ENCODE assay signal across 10 mouse cellular contexts in genomic region chr4:123991223-123991622, GRCm38 (mm10).
DNase-seq lines count a peak whose midpoint lies in the region; ATAC-seq and TF ChIP-seq lines count a peak whose summit lies in the region.
"Had no signal": no experiment of that assay in that cellular context is flagged by ENCODE, and none has a peak within 500 bp of the region (broad histone marks: within the 10 kb centered on the region; RNA-seq: fewer than 3 reads in every experiment).

No protein-coding gene starts in this region.

- H3K4me1 ChIP-seq in forebrain, embryonic 14.5 days (ENCODE audit: control insufficient read depth, insufficient read depth, low read length), result peaks cover 15% of the 10 kb centered on the region
- H3K4me1 ChIP-seq in liver, embryonic 11.5 days (replicated peaks; ENCODE audit: control insufficient read depth, insufficient read depth, low read length), result no peaks in the 10 kb centered on the region
- H3K4me1 ChIP-seq in neural tube, embryonic 15.5 days, result peaks cover 15% of the 10 kb centered on the region

- H3K4me3 ChIP-seq in left cerebral cortex, adult 2 months, result peak overlapping the region; percentile 29
- peak overlapping the region; percentile 20 for H3K4me3 ChIP-seq in forebrain, embryonic 14.5 days (ENCODE audit: low read depth, low read length)
- peak overlapping the region; percentile 20 for H3K4me3 ChIP-seq in liver, embryonic 11.5 days (ENCODE audit: low read depth, low read length)
- H3K4me3 ChIP-seq in neural tube, embryonic 15.5 days (replicated peaks), result peak overlapping the region; percentile 30

- TF ChIP-seq CTCF in left cerebral cortex, adult 2 months (IDR thresholded peaks at IDR 0.05), result no peak

- peak; percentile 6; the same call in 1 of the 2 replicates for ATAC-seq in forebrain, embryonic 14.5 days
- ATAC-seq in liver, embryonic 11.5 days (replicated peaks; ENCODE audit: low FRiP score), result no peak
- ATAC-seq in neural tube, embryonic 15.5 days (ENCODE audit: low FRiP score), result no peak
- ATAC-seq in inflammation-experienced regulatory T-cells, adult 6 months, result no peak
- no peak for ATAC-seq in erythroblast, adult 5-6 weeks (replicated peaks; ENCODE audit: low FRiP score, poor library complexity, severe bottlenecking)
- ATAC-seq in megakaryocyte, adult 5-6 weeks (ENCODE audit: poor library complexity, severe bottlenecking), result no peak

- H3K4me2 ChIP-seq in forebrain, embryonic 14.5 days (ENCODE audit: low read length), result peak overlapping the region; percentile 61
- peak overlapping the region; percentile 52 for H3K4me2 ChIP-seq in liver, embryonic 11.5 days
- H3K4me2 ChIP-seq in neural tube, embryonic 15.5 days, result peak overlapping the region; percentile 71

- no peak overlapping the region for H3K27ac ChIP-seq in left cerebral cortex, adult 2 months
- H3K27ac ChIP-seq in forebrain, embryonic 14.5 days (ENCODE audit: low read depth, low read length), result no peak overlapping the region
- no peak overlapping the region for H3K27ac ChIP-seq in liver, embryonic 11.5 days (ENCODE audit: low read depth, low read length)
- H3K27ac ChIP-seq in neural tube, embryonic 15.5 days (replicated peaks), result no peak overlapping the region

- WGBS in forebrain, embryonic 14.5 days, result 21% methylated on average over 10 of the region's 10 CpGs
- WGBS in liver, embryonic 11.5 days, result 13% methylated on average over 10 of the region's 10 CpGs
- WGBS in neural tube, embryonic 15.5 days, result 11% methylated on average over 10 of the region's 10 CpGs

- H3K9ac ChIP-seq in forebrain, embryonic 14.5 days (ENCODE audit: low read length), result peak overlapping the region; percentile 51; the same call in 1 of the 2 replicates
- no peak overlapping the region for H3K9ac ChIP-seq in liver, embryonic 11.5 days (ENCODE audit: low read depth, low read length)
- 0 out of 2 replicates have a peak overlapping the region, but pooled peaks have one; percentile 14 for H3K9ac ChIP-seq in neural tube, embryonic 15.5 days (replicated peaks)

- H3K36me3 ChIP-seq in forebrain, embryonic 14.5 days (ENCODE audit: control insufficient read depth, insufficient read depth, low read length), result no peaks in the 10 kb centered on the region
- H3K36me3 ChIP-seq in liver, embryonic 11.5 days (ENCODE audit: control insufficient read depth, insufficient read depth, low read length), result no peaks in the 10 kb centered on the region
- no peaks in the 10 kb centered on the region for H3K36me3 ChIP-seq in neural tube, embryonic 15.5 days

- no peaks in the 10 kb centered on the region for H3K9me3 ChIP-seq in forebrain, embryonic 14.5 days (replicated peaks; ENCODE audit: control insufficient read depth, low read length)
- H3K9me3 ChIP-seq in liver, embryonic 11.5 days (ENCODE audit: control insufficient read depth, low read length), result no peaks in the 10 kb centered on the region
- no peaks in the 10 kb centered on the region for H3K9me3 ChIP-seq in neural tube, embryonic 15.5 days (replicated peaks)

- DNase-seq in left cerebral cortex, adult 2 months (ENCODE audit: extremely low spot score in 1 of 2, low spot score in 2 of 2), result no peak
- DNase-seq in left cerebral cortex, adult 8-10 months (ENCODE audit: low spot score in 2 of 2), result no peak
- no peak for DNase-seq in forebrain, embryonic 14.5 days (ENCODE audit: low spot score)
- DNase-seq in liver, embryonic 11.5 days (ENCODE audit: low spot score), result no peak
- DNase-seq: cerebellum, adult 18-20 months; thymus, adult 2 months had no signal

- H3K27me3 ChIP-seq in forebrain, embryonic 14.5 days (replicated peaks; ENCODE audit: control insufficient read depth, insufficient read depth, low read length), result 0 out of 2 replicates have a peak, but pooled peaks cover 2% of the 10 kb centered on the region
- peaks cover 20% of the 10 kb centered on the region for H3K27me3 ChIP-seq in liver, embryonic 11.5 days (replicated peaks; ENCODE audit: control insufficient read depth, insufficient read depth, low read length)
- H3K27me3 ChIP-seq in neural tube, embryonic 15.5 days (replicated peaks), result peaks cover 23% of the 10 kb centered on the region

- intact Hi-C loops in left cerebral cortex, adult 2 months (cut with DNase I), result no loop called here
